Mouse (Mus musculus): ENCODE measurements around the gene Fam71e1. TPM values are rescaled to one million over a fixed set of nuclear protein-coding genes. Genes with fewer than 3 reads are reported as not detected.

The Fam71e1 gene
- polyA plus RNA-seq, 1 experiment from 2014 or later, result 32.4 TPM

GRCm38 (mm10) chr7:44521710-44522109 lies 25.3 kb downstream of the Fam71e1 start:
- peaks cover 68% of the 10 kb centered on the region for H3K27me3 ChIP-seq
- H3K27ac ChIP-seq (replicated peaks), result no peak overlapping the region
- 3% methylated on average over 20 of the region's 20 CpGs for whole genome bisulfite sequencing
- peaks cover 6% of the 10 kb centered on the region; the same call in 1 of the 2 replicates for H3K4me1 ChIP-seq
- no peaks in the 10 kb centered on the region for H3K9me3 ChIP-seq
- H3K9ac ChIP-seq (replicated peaks), result 0 out of 2 replicates have a peak overlapping the region, but pooled peaks have one; percentile 3
- H3K4me2 ChIP-seq (replicated peaks), result peak overlapping the region; percentile 31
- no peaks in the 10 kb centered on the region for H3K36me3 ChIP-seq
- ATAC-seq (ENCODE audit: low FRiP score, low read depth), result 0 out of 2 replicates have a peak, but pooled peaks have one; percentile 27
- H3K4me3 ChIP-seq, result no peak overlapping the region

- no peak for ATAC-seq (ENCODE audit: low FRiP score, low read depth)
- H3K9ac ChIP-seq (replicated peaks), result no peak overlapping the region
- WGBS, result 81% methylated on average over 2 of the region's 2 CpGs
- H3K4me2 ChIP-seq (replicated peaks), result no peak overlapping the region
- H3K27me3 ChIP-seq, result peaks cover 81% of the 10 kb centered on the region
- H3K4me1 ChIP-seq, result peaks cover 13% of the 10 kb centered on the region
- no peaks in the 10 kb centered on the region for H3K9me3 ChIP-seq
- H3K36me3 ChIP-seq, result no peaks in the 10 kb centered on the region
- H3K4me3 ChIP-seq, result no peak overlapping the region
- H3K27ac ChIP-seq (replicated peaks), result no peak overlapping the region
Observed at GRCm38 (mm10) chr7:44523056-44523455, 26.7 kb downstream of the Fam71e1 start.

GRCm38 (mm10) chr7:44524502-44524901 lies 28.1 kb downstream of the Fam71e1 start, which contains the start of gene Mybpc2:
Mybpc2 (minus strand) TSS chr7:44524656.
- Histone ChIP-seq H3K4me1 (peaks cover 16% of the 10 kb centered on the region), H3K4me2 (replicated peaks) (0 out of 2 replicates have a peak within 1 kb of the TSS, but pooled peaks have one; percentile 9), H3K9me3 (no peaks in the 10 kb centered on the region), H3K4me3 (no peak within 1 kb of the TSS), H3K9ac (replicated peaks) (no peak within 1 kb of the TSS; the same call in 1 of the 2 replicates), H3K27me3 (peaks cover 90% of the 10 kb centered on the region), H3K27ac (replicated peaks) (no peak within 1 kb of the TSS), H3K36me3 (no peaks in the 10 kb centered on the region)
- whole genome bisulfite sequencing, result 33% methylated on average over 12 of the region's 12 CpGs
- ATAC-seq (ENCODE audit: low FRiP score, low read depth), result no peak

GRCm38 (mm10) chr7:44525126-44525832 lies 28.9 kb downstream of the Fam71e1 start:
- peaks cover 97% of the 10 kb centered on the region for H3K27me3 ChIP-seq
- no peak for ATAC-seq (ENCODE audit: low FRiP score, low read depth)
- H3K27ac ChIP-seq (replicated peaks), result no peak overlapping the region
- H3K4me2 ChIP-seq (replicated peaks), result 0 out of 2 replicates have a peak overlapping the region, but pooled peaks have one; percentile 9
- no peak overlapping the region for H3K4me3 ChIP-seq
- H3K4me1 ChIP-seq, result peaks cover 16% of the 10 kb centered on the region
- no peaks in the 10 kb centered on the region for H3K36me3 ChIP-seq
- no peaks in the 10 kb centered on the region for H3K9me3 ChIP-seq
- 20% methylated on average over 22 of the region's 22 CpGs for WGBS
- no peak overlapping the region; the same call in 1 of the 2 replicates for H3K9ac ChIP-seq (replicated peaks)

- Histone ChIP-seq H3K27ac (replicated peaks) (no peak overlapping the region), H3K4me3 (no peak overlapping the region), H3K4me2 (replicated peaks) (no peak overlapping the region), H3K27me3 (peaks cover 86% of the 10 kb centered on the region), H3K36me3 (no peaks in the 10 kb centered on the region), H3K9me3 (no peaks in the 10 kb centered on the region), H3K4me1 (peaks cover 16% of the 10 kb centered on the region), H3K9ac (replicated peaks) (no peak overlapping the region)
- WGBS, result 86% methylated on average over 14 of the region's 14 CpGs
- no peak for ATAC-seq (ENCODE audit: low FRiP score, low read depth)
Observed at GRCm38 (mm10) chr7:44526414-44527154, 30.2 kb downstream of the Fam71e1 start.

- 6% methylated on average over 39 of the region's 40 CpGs for WGBS
- Histone ChIP-seq H3K4me1 (peaks cover 16% of the 10 kb centered on the region), H3K9me3 (no peaks in the 10 kb centered on the region), H3K4me2 (replicated peaks) (peak overlapping the region; percentile 59), H3K27me3 (peaks cover 75% of the 10 kb centered on the region), H3K9ac (replicated peaks) (peak overlapping the region; percentile 24), H3K4me3 (peak overlapping the region; percentile 36), H3K27ac (replicated peaks) (no peak overlapping the region), H3K36me3 (peaks cover 4% of the 10 kb centered on the region; the same call in 1 of the 2 replicates)
- peak; percentile 13; the same call in 1 of the 2 replicates for ATAC-seq (ENCODE audit: low FRiP score, low read depth)
Observed at GRCm38 (mm10) chr7:44527483-44528398, 31.4 kb downstream of the Fam71e1 start.

GRCm38 (mm10) chr7:44529518-44529917 lies 33.1 kb downstream of the Fam71e1 start:
- peaks cover 16% of the 10 kb centered on the region for H3K4me1 ChIP-seq
- H3K27me3 ChIP-seq, result peaks cover 57% of the 10 kb centered on the region
- 61% methylated on average over 5 of the region's 5 CpGs for WGBS

GRCm38 (mm10) chr7:44530507-44530906 lies 34.1 kb downstream of the Fam71e1 start:
- Histone ChIP-seq H3K9ac (replicated peaks) (no peak overlapping the region), H3K4me2 (replicated peaks) (no peak overlapping the region), H3K4me1 (peaks cover 11% of the 10 kb centered on the region), H3K4me3 (no peak overlapping the region), H3K27ac (replicated peaks) (no peak overlapping the region), H3K36me3 (peaks cover 29% of the 10 kb centered on the region), H3K9me3 (no peaks in the 10 kb centered on the region), H3K27me3 (peaks cover 47% of the 10 kb centered on the region)
- 88% methylated on average over 3 of the region's 3 CpGs for WGBS
- ATAC-seq (ENCODE audit: low FRiP score, low read depth), result no peak

More at GRCm38 (mm10) chr7:44529518-44529917, 33.1 kb downstream of the Fam71e1 start:
- H3K4me3 ChIP-seq, result no peak overlapping the region
- H3K4me2 ChIP-seq (replicated peaks), result no peak overlapping the region
- H3K9me3 ChIP-seq, result no peaks in the 10 kb centered on the region
- H3K36me3 ChIP-seq, result peaks cover 19% of the 10 kb centered on the region
- ATAC-seq (ENCODE audit: low FRiP score, low read depth), result no peak
- no peak overlapping the region for H3K9ac ChIP-seq (replicated peaks)
- H3K27ac ChIP-seq (replicated peaks), result no peak overlapping the region

- Histone ChIP-seq H3K4me3 (no peak overlapping the region), H3K9ac (replicated peaks) (no peak overlapping the region), H3K27ac (replicated peaks) (no peak overlapping the region), H3K27me3 (peaks cover 40% of the 10 kb centered on the region), H3K4me1 (peaks cover 10% of the 10 kb centered on the region), H3K36me3 (peaks cover 36% of the 10 kb centered on the region), H3K4me2 (replicated peaks) (no peak overlapping the region), H3K9me3 (no peaks in the 10 kb centered on the region)
- 44% methylated on average over 4 of the region's 5 CpGs for WGBS
- no peak for ATAC-seq (ENCODE audit: low FRiP score, low read depth)
Observed at GRCm38 (mm10) chr7:44531207-44531606, 34.8 kb downstream of the Fam71e1 start.

- Histone ChIP-seq H3K4me3 (no peak within 1 kb of the TSS), H3K27ac (replicated peaks) (no peak within 1 kb of the TSS), H3K9ac (replicated peaks) (no peak within 1 kb of the TSS), H3K9me3 (no peaks in the 10 kb centered on the region), H3K36me3 (peaks cover 45% of the 10 kb centered on the region), H3K4me1 (peaks cover 10% of the 10 kb centered on the region), H3K4me2 (replicated peaks) (no peak within 1 kb of the TSS), H3K27me3 (peaks cover 31% of the 10 kb centered on the region)
- 81% methylated on average over 4 of the region's 4 CpGs for WGBS
- no peak for ATAC-seq (ENCODE audit: low FRiP score, low read depth)
Observed at GRCm38 (mm10) chr7:44531946-44532732, 35.8 kb downstream of the Fam71e1 start, which contains the start of gene Spib. Spib (minus strand) TSS chr7:44532071.

All from midbrain, embryonic 12.5 days (tissue).